Mouse (Mus musculus) cerebellum, postnatal 14 days (tissue): ENCODE data around the gene Trmt1.
"Not testable (repeated sequence)": the region's sequence is repeated elsewhere in the genome, so short reads cannot be mapped to it uniquely, and the experiment has no call there.

ENCODE experiments used
- DNase-seq, 2 experiments: peaks; one replicate each; pipeline ENCODE4 v3.0.0; 2021; ENCODE audit warnings: mixed read lengths in 2 of 2

The Trmt1 gene

DNA sequence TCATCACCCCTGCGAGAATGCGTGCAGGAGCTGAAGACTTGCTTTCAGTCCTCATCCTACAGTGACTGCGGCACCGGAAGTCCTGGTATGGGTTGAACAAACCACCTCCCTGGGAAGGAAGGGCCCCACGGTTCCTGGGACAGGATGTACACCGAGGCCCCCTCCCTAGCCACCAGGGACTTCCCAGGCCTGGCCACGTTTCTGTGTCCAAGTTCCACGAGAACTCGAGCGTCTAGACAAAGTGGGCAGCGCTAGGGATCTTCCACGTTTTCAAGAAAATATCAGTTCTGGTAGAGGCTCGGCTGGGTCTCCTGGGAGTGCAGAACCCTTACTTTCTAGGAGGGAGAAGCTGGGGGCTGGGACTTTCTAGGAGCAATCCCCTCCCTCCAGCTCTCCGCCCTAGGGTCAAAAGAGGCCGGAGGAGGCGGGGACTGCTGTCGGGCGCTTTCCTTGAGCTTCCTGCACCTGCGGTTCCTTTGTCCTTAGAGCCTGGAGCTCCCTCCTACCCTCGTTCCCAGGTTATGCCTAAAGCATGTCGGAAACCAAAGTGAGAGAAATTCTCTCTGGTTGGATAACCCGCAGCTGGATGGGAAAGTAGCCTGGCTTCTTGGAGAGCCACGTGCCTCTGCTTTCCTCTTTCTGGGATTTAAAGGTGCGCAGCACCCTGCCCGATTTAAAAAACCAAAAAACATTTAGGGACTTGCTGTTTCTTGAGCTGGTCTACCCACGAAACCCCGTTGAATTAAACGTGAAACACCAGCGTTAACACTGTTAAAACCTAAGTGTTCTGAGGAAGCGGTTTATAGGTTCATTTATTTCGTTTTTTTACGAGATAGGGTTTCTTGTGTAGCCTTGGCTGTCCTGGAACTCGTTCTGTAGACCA lies 25.9 kb upstream of the Trmt1 start:
- DNase-seq, result no peak

DNA sequence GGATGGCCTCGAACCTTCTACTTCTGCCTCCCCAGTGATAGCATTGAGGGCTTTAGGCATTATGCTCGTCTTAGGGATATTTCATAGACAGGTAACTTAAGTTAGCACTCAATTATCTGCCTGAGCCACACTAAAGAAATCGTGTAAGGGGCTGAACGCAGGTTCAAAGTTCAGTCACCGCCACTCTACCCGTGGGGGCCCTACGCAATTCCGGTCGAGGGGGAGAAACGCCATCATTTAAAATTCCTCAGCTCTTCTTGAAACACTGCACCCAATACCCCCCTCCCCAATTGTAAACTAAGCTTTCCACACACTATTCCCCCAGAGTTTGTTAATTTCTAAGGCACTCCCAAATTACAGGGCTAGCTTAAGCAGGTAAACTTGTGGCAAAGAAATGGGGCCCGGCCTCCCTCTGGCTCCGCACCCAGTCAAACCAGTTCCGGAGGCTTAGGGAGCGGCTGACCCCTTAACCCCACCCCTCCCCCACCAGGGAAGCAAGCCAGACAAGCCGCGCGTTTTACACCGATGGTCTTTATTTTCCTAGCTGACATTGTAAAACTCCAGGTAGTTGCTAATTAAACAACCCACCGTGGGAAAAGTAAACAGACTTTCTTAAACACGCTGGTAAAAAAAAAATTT lies 25.2 kb upstream of the Trmt1 start:
- peak in 1 of 2 experiments; percentile 70 for DNase-seq

DNA sequence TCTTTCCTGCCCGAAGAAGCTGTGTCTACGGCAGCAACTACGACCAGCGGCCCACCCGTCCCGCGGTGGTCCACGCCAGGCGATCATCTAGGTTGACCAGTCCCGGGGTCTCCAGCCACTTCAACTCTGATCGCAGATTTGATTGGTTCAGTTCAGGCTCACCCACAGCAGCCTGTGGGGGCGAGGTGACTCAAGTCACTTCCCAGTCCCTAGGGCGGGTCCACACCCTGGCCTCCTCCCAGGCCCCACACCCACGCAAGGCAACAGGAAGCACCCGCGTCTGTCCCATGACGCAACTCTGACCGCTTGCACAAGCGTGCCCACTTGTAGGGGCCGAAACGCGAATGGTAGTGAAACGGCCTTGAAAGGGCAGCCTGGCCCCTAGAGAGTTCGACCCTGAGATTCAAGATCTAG lies 24.6 kb upstream of the Trmt1 start:
- DNase-seq, result peak; percentile 61 to 75

DNA sequence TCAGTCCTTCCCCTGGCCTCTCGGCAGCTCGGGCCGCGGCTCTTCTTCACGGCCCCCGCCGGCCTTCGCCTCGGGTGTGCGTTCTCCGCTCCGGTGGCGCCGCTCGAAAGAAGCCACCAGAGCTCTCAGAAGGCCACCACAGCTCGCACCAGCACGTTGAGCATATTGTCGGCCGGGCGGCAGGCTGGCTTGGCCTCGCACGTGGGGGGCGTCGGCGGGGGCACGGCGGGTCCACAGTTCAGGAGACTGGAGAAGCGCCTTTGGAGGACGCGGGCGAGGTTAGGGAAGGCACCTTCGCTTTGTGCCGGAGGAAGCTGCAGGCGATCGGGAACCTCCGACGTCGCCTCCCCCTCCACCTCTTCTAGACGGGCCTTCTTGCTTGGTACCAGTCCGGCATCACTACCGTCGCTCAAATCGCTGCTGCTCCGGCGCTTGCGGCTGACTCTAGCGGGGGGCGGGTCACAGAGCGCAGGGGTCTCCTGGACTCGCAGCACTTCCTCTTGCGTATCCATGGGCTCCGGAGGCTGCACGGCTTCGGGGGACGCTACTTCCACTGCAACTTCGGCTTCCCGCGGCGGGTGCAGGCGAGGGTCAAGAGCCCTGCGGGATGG lies 24.0 kb upstream of the Trmt1 start:
- DNase-seq, result peak; percentile 64 to 69

DNA sequence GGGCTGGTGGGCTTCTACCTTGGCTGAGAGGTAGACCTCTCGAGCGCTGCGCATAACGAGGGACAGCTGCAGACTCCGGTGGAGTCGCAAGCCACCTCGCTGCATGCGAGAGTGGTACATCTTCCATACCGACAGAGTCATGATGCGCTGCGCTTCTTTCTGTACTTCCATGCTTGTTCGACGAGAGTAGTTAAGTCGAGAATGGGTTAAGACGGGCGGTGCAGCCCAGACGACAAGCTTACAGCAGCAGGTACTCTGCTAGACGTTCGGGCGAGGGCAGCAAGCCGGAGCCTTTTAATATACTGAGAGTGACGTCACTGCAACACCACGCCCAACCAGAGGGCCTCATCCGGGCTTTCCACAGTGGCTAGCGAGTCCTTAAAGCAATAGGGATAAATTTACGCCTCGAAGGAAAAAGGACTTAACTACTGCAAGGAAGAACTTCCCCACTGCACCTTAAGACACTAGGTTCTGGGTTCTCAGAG lies 23.5 kb upstream of the Trmt1 start, which contains the start of gene Ier2:
Gene Ier2, minus strand, starts transcription at position 272 of the 485 bp plus-strand sequence.
- DNase-seq, result peak; percentile 94 to 97

DNA sequence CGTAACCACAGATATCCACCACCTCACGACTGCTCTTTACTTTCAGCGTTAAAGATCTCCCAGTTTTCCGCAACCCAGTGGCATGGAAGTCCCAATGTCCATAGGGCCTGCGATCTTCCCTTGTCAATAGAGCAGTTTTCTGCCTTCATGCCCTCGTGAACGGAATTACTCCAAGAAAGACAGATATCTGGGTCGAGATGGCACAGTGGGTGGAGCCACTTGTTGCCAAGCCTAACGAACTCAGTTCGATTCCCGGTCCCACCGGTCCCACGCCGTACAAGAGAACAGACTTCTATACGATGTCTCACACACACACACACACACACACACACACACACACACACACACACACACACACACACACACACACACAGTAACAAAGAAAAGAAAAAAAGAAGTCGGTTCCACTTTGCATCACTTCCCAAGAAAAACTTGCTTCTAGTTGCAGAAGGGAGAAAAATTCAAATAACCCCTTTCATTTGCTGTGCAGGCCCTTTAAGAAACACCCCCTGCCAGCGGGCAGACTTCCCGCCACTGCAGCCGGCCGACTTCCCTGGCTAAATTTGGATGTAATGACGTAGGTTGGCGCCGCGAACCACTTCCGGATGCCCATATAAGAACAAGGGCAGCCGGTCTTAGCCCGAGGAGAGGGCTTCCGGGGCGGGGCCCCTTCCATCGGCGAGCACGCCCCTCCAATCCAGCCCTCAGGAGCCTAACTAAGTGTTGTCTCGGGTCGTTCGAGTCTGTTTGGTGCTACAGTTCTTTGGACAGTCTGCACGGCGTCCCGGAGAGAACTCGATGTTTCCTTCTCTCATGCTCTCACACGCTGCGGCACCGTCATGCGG lies 22.4 kb upstream of the Trmt1 start:
- DNase-seq, result peak; percentile 98 to 99

DNA sequence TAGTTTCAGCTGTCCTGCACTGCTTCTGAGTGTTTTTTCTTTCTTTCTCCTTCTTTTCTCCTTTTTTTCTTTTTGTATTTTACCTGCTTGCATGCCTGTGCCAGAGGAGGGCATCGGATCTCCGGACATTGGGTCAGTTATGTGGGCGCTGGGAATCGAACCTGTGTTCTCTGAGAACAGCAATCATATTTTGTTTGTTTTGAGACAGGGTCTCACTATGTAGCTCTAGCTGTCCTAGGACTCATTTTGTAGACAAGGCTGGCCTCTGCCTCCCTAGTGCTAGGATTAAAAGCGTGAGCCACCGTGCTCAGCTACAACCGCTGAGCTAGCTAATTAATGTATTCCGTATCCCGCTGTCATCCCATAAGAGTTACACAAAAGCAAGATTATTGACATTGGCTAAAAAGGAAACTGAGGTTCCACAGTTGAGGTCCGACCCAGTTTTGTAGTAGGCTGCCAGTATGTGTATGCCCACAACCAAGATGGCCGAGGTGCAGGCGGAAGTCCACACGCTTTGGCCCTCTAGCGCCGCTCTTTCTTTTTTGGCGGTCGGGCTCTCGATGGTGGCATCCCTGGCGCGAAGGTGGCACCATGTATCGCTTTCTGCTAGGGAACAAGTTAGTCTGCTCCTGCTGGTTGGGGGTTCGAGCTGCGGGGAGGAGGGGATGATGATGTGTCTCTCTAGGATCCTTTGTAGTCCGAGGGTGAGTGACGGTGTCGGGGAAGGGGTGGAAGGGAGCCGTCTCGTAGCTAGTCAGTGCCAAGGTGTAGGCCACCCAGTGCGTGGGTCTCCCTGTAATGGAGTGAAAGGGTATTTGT lies 21.3 kb upstream of the Trmt1 start:
- DNase-seq, result peak; percentile 90

DNA sequence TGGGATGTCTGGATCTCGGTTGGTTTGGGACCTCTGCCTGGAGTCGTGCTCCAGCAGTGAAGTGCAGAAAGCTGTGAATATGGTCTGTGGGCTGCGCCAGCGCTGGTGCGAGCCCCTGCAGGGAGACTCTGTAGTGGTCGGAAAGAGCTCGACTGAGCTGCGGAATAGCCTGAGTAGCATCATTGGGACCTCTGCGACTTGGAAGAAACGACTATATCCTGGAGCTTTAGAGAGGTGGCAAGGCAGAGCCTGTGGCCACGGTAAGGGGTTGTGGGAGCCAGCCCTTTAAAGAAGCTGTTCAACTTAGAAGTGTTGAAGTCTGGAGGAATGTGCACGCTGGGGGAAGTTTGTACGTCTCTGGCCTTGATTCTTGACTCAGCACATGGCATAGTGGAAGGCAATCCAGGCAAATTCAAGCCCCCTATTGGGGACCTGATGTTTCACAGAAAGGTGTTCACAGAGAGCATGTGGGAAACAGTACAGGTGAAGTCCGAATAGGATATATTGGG lies 20.7 kb upstream of the Trmt1 start:
- no peak for DNase-seq

DNA sequence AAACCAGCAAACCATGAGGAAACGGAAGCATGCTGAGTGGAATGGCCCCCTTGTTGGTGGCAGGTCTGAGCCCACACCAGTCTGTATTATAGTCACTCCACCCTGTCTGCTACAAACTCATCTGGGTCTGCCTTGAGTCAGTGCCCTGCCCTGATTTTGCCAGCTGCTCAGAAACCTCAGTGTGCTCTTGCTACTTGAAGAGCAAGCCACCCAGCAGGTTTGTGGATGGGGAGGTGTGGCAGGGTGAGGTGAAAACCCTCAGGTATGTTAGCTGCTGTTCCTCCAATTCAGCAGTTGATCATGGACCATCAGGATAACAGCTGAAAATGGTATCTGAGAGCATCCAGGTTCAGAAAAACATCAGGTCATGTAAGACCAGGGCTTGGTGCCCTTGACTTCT lies 18.0 kb upstream of the Trmt1 start:
- no peak for DNase-seq

DNA sequence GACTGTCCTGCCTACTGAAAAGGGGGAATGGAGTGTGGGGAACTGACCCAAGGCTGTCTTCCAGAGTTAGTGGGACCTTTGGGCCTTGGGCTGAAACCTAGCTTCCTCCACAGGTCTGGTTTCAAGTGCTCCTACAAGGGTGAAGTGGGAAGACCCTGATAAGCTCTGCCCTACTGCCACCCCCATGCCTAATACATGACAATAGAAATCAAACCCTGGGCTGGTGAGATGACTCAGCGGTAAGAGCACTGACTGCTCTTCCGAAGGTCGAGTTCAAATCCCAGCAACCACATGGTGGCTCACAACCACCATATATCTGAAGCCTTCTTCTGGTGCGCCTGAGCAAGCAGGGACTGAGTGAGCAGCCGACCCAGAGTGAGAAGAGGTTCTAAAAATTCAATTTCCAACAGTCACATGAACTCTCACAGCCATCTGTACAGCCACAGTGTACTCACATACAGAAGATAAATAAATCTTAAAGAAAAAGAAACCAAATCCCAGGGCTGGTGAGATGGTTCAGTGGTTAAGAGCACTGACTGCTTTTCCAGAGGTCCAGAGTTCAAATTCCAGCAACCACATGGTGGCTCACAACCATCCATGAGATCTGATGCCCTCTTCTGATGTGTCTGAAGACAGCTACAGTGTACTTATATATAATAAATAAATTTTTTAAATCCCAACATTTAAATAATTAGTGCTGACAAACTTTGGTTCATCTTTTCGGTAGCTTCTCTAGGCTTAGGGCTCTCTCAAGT lies 17.2 kb upstream of the Trmt1 start:
- DNase-seq, result no peak

DNA sequence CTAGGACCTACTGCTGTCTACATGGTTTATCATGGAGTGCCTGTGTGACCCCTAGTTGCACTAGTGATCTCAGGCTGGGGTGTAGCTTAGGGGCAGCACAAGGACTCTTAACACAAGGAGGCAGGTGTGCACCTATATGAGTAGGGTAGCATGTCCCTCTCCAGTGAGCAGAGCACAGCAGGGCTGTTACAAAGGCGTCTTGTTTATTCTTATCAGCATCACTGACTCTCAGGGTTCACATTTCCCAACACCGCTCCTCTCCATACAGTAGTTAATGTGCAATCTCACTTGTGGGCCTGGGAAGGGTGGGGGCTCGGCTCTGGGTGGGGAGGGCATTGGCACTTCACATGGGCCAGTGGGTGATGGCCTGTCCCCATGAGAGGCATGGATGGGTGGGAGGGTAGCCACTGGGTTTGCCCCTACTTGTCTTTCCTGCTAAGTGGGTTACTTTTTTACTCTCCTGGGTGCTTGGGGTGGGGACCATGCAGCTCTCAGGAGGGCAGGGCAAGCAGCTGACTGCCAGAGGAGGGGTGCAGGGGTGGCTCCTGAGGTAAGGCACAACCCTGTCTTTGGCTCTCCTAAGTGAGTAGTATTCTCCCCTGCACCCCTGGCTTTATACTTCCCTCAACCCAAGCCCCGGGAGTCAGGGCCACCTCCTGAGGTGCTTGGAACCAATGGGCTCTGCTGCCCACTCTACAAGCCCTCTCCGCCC lies 15.7 kb upstream of the Trmt1 start:
- DNase-seq, result not testable (repeated sequence)

DNA sequence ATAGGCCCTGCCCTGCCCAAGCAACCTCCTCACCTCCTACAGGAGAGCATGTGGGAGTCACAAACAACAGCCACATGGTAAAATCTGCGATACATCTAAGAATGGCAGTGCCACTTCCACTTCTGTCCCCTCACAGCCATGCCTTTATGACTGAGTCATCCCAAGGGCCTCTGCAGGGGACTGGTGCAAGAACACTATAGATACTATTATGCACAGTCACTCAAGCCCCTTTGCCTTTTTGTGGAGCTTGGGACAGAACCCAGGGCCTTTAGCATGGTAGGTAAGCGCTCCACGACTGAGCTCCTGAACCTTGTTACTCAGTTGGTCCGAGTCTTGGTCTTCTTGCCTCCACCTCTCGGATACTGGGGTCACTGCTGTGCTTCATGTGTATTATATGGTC lies 8.8 kb upstream of the Trmt1 start:
- DNase-seq, result no peak

DNA sequence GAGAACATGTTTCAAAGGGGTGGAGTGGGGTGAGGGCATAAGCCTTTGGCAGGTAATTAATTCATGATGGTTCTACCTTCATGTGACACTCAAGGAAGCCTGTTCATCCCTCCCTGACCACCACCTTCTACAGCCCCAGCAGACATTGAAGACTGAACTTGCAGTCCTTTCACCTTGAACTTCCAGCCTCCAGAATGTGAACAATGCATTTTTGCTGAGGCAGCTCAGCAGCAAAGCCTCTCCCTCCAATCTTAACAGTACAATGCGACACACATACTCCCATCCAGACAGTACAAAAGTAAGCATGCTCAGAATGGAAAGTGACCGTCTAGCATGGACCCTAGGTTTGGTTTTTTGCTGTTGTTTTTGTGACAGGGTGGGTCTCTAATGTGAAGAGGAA lies 4.6 kb upstream of the Trmt1 start:
- no peak for DNase-seq

DNA sequence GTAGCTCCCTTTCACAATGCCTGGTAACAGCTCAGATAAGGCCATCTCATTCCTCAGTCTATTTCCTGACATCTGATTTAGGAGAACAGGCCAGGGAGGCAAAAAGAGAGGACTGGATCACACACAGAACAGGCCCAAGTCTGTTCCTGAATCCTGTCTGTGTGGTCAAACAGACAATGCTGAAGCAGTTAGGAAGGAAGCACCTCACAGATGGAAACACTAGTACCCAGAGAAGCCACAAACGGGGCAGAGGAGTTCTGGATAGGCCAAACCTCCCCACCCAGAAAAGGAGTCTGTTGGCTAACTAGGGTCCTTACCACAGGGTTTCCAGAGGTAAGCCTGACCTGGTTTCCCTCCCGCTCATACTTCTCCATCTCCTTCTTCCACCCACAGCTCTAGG lies 3.9 kb upstream of the Trmt1 start:
- DNase-seq, result no peak

DNA sequence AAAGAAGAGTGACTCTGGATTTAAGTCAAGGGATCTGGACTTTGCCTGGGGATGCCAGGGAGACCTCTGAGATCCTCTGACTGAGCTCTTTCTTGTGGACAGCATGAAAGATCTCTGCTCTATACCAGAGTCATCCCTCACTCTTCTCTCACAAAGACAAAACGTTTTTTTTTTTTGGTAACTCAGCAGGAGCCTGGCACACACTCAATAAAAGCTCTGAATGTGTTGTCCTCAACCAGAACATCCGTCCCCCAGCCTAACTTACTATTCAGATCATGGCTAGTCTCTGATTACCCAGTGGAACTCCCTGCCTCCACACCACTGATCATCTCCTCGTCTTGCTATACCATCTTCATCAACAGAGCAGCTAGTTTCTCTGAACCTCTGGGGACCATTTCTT lies 1.6 kb upstream of the Trmt1 start:
- DNase-seq, result peak in 1 of 2 experiments; percentile 49

DNA sequence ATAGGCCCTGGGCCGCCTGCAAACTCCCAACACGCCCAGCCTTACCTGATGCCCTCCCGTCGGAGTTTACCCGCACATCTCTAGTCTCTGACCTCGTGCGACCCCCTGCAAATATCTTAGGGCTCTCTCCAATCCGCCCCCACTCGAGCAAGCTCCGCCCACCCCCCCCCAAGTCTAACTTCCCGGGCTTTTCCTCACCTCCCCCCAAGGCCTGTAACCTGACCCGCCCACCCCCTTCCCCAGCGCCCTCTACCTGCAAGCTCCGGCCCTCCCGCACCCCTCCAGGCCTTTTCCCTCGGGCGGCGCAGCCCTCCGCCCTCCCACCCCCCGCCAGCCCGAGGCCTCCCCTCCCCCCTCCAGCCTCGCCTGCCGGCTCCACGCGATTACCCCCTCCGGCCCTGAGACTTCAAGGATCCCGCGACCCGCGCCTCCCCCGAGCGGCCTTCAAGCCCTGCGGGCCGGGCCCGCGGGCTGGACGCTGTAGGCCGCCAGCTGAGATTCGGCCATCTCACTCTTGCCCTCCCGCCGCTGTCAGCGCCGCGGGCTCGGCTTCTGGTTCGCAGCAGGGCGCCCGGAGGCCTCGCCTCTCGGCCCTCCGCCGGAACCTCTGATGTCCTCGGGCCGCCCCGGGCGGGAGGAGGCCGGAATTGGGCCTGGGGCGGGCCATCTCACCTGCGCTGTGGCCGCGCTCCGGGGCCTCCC lies 1.0 kb downstream of the Trmt1 start:
- DNase-seq, result peak in 1 of 2 experiments; percentile 58

DNA sequence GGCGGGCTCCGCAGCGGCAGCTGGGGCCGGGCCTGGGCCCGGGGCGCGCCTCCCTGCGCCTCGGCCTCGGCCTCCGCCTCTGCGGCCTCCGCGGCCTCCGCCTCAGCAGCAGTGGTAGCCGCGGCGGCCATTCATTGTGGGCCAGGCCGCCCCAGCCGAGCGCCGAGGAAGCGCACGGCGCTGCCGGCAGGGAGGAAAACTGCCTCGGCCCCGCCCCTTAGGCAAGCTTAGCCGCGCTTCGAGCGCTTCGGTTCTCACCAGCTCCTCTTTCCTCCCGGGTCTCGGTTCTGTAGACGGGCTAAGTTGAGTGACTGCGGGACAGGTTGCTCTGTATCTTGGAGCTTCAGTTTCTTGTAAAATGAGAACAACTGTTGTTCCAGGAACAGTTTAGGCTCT lies 1.6 kb downstream of the Trmt1 start, which contains the start of gene Nacc1:
Gene Nacc1, minus strand, starts transcription at position 158 of the 396 bp plus-strand sequence.
- peak; percentile 91 to 92 for DNase-seq

DNA sequence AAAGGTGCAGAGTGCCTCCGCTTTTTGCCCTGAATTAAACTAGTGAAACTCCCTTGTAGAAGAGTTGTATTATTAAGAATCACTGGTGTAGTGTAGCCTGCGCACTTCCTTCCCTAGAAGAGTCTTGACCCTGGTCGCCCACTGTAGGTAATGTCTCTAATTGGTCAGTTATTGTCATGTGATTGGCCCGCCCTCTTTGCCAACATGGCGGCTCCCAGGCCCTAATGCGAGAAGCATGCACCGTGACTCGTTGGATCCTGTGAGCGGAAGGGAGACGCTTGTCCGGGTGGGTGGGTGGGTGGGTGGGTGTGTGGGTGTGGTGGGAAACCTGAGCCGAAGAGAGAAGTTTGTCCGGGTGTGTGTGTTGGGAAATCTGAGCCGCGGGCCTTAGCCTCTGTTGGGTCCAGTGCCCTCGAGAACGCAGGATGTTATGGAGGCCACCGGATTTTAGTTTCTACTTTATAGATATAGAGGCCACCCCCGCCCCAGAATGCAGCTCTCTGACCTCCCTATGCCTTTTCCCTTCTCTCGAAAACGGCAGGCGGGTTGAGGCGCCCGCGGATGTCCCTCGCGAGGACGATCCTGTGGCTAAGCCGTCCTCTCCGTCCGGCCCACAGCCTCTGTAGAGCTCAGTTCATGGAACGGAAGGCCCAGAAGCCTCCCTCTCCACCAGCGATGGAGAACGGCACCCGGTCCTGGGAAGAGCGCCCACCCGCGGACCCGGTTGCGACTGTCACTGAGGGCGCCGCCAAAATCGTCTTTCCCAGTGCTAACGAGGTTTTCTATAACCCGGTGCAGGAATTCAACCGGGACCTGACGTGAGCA lies 3.2 kb downstream of the Trmt1 start:
- peak; percentile 91 to 93 for DNase-seq
